Mouse (Mus musculus) neural tube, embryonic 10.5 days (tissue): ENCODE results near the gene Shld1.

Experiments
- DNase-seq: peaks from one replicate; pipeline ENCODE4 v3.0.0-alpha.2; 2017; ENCODE audit warnings: low spot score; ENCODE audit errors: extremely low spot score

Gene Shld1

DNA sequence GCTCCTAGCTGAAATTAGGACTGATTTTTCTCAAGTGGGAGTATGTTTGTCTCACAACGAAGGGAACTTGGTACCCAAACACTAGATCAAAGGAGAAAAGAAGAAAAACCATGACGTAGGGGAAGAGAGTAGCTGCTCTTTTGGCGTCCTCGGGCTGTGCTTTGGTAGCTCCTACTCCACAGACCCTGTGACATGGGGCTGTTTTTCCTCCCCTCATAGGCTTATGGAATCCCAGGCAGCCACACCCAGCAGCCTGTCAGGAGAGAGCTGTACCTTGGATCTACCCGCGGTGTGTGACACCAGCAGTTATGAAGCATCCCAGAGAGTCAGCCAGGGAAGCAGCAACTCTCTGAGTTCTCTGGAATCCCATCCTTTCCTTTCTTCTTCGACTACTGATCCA lies 5.0 kb downstream of the Shld1 start:
- DNase-seq: no peak

- no peak for DNase-seq
Measured at GRCm38 (mm10) chr2:132692320-132692719, 5.6 kb downstream of the Shld1 start.

DNA sequence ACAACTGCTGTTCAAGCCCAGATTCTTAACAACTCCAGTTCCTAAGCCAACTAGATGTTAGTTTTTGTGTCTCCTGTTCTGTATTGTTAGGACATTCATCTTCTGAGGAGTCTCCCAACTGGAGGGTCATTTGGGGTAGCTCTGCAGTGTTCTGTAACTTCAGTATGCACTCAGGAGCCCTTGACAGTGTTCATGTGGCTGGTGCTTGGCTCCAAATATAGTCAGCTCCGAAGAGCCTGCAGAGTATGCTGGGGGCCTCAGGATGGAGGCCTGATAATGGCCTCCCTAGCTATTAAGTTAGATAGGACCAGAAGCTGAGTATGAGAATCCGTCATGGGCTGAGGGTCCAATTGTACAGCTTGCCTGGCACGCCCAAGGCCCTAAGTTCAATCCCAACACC lies 7.2 kb downstream of the Shld1 start:
- no peak for DNase-seq

GRCm38 (mm10) chr2:132695358-132696093 lies 8.8 kb downstream of the Shld1 start:
- no peak for DNase-seq

- DNase-seq: no peak
Measured at GRCm38 (mm10) chr2:132696519-132696918, 9.8 kb downstream of the Shld1 start.

DNA sequence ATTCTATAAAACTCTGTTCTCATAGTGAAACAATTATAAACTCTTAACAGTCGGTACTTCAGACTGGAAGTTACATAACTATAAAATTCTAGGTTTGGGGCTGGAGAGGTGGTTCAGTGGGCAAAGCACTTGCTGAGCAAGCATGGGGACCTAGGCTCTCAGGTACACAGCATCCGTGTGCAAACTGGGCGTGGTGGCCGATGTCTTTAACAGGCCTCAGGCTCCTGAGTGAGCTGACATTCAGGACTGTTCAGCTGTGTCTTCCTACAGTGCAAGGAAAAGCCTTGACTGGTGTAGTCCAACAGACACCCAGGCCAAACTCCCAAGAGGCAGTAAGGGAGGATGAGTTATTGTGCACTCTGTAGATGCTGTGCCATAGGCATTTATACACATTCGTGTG lies 10.5 kb downstream of the Shld1 start:
- DNase-seq: no peak

GRCm38 (mm10) chr2:132697695-132698094 lies 11.0 kb downstream of the Shld1 start:
- no peak for DNase-seq

DNA sequence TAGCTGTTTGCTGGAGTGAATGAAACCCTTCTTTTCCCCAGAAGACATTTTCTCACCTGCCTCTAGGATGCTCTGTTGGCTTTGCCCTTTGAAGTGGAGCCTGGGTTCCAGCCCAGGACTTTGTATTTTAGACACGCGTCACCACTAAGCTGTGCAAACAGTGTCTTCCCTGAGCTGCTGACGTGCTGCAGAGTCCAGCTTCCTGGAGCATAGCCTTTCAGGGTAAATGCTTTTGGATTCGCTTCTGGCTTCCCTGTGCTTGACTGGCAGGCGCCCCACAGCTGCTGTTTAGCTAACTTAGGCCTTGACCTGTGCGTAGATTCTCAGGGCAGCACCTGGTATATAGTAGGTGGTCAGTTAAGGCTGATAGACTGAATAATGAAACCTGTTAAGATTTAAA lies 11.7 kb downstream of the Shld1 start:
- no peak for DNase-seq

DNA sequence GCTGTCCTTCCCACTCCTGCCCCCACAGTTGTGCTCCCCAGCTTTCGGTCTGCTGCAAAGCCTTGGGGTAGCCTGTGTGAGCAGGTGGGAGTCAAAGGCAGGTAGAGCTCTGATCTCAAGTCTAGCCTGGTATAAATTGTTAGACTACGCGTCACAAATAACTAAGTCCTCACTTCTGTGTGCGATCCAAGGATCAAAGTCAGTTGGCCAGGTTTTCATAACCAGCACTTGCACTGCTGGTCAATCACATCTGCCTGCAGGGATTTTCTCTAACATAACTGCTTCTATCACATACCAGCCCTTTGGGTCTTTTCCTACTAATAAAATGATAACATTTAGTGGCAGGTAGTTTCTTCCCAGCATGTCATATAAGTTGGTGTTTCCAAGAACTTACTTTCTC lies 14.2 kb downstream of the Shld1 start:
- no peak for DNase-seq

DNA sequence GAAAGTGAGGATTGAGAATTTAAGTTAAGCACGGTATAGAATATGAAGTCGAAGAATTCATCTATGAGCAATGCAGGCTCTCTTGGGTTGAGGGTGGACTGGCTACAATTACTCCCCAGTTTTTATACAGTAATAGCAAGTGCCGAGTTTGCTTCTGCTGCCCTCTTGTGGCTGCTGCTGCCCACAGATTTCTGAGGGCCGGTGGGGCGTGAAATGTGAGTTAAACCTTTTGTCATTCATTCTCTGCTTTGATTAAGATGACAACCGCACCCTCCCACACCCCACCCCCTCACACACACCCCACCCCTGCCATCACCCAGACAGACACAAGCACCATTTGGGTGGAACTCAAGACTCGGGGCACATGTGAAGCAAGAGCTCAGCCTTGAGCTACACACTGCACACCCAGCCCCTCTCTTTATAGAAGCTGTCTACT lies 14.7 kb downstream of the Shld1 start:
- DNase-seq: peak; percentile 73

DNA sequence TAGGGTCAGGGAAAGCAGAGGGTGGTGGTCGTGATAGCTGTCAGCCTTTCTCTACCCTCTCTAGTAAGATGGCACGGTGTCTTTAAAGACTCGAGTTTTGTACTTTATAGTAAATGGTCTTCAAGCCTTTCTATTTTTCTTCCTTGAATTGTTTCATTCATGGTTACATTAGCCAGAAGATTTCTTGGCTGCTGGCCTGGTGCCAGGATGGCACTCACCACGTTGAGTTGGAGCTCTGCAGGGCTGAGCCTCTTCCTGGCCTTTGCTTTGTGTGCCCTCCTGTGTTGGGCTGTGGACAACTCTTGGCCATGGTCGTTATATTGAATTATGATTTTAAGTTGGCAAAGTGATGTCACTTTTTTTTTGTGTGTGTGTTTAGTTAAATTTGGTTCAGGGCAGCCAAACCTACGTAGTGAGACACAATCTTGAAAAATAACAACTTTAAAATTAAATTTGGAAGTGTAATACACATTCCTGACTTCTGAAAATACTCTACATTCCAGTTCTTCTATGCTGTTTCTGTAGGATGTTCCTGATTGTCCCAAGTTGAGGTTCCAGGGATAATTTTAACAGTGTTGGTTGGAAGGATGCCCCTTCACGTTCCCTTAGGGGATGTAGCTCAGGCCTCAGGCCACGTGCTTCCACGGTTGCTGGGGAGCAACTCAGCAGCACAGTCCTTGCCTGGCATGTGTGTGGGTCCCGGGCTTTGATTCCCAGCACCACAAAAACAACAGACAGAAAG lies 18.7 kb downstream of the Shld1 start:
- no peak for DNase-seq

DNA sequence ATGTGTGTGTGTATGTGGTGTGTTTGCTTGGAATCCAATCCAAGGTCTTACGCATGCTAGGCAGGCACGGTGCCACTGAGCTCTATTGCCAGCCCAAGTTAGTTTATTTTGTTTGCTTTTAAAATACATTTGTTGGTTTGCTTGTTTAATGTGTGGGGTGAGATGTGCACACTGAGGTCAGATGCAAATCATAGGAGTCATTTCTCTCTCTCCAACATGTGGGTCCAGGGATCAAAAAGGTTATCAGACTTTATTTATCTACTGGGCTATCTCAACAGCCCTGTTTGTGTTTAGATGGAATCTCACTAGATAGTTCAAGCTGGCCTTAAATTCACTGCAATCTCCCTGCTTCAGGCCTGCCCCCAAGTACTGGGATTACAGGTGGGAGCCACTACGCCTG lies 19.6 kb downstream of the Shld1 start:
- DNase-seq: no peak

DNA sequence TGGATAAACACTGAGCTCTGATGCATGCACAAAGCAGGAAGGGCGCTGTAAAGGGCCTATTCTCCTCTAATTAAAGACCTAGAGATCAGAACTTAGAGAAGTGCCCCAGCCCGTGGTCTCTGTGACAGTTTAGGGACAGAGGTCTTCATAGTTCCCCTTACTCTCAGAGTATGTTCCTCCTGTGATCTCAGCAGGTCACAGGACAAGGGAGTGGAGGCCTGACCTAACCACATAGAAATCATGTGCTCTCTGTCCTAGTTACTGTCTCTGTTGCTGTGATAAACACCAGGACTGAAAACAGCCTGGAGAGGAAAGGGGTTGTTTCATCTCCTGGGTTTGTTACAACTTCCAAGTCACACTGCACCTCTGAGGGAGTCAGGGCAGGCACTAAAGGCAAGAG lies 23.8 kb downstream of the Shld1 start:
- DNase-seq: no peak

GRCm38 (mm10) chr2:132712061-132712460 lies 25.3 kb downstream of the Shld1 start:
- no peak for DNase-seq

GRCm38 (mm10) chr2:132714522-132714921 lies 27.8 kb downstream of the Shld1 start:
- DNase-seq: no peak

DNA sequence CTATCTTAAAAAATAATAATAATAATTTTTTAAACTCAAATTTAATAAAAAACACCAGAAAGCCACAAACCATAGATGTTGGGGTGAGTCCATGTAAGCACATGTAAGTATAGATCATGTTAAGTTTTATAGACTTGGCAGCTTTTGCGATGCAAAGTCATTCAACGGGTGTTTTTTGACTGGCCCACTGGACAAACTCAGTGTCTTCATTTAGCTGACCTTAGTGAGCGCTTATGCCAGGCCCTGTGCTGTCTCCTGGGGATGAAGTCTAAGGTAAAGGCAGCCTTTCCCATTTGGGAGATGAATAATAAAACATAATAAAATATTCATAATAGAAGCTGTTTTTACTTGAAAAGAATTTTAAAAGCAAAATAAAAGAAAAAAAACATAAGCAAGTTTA lies 28.2 kb downstream of the Shld1 start:
- no peak for DNase-seq

DNA sequence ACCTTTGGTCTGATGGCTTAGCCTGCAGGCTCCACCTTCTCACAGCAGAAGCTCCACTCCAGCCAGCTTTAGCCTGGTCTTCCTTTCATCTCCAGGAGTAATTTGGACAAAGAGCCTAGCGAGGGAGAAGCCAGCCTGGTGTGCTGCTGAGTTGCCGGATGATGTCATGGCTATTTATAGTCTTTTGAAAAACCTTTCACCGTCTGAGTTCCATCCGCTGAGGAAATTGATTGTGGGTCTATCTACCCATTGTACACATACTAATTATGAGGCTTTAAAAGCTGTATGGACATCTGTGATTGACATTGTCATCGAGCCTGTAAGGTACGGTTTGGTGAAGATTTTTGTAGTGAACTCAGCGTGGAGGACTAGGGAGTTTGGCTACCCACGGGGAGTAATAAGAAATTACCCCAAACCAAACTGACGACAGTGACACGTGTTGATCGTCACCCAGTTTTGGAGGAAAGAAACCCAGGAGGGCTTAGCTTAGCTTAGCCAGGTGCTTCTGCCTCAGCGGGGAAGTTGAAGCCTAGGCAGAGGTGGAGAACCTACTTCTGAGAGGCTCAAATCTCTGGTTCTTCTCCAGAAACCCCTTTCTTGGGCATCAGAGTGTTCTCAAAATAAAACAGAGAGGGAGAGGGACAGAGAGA lies 28.8 kb downstream of the Shld1 start:
- DNase-seq: no peak

GRCm38 (mm10) chr2:132716154-132716553 lies 29.4 kb downstream of the Shld1 start:
- peak; percentile 41 for DNase-seq

- DNase-seq: no peak
Measured at GRCm38 (mm10) chr2:132716901-132717536, 30.3 kb downstream of the Shld1 start.

DNA sequence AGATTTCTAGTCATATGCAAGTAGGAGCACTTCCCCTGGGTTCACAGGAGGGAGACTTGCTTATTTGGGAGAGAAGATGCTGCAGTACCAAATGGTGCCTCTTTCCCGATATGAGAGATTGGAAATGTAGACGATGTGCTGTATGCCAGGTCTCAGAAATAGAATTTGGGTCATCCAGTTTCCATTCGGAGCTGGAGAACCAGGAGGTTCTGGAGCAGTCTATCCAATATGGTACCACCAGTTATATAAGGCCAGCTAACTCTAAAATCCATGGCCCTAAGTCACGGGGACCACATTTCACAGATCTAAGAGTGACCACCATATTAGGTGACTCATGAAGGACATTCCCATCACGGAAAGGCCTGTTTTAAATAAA lies 30.8 kb downstream of the Shld1 start:
- DNase-seq: no peak

DNA sequence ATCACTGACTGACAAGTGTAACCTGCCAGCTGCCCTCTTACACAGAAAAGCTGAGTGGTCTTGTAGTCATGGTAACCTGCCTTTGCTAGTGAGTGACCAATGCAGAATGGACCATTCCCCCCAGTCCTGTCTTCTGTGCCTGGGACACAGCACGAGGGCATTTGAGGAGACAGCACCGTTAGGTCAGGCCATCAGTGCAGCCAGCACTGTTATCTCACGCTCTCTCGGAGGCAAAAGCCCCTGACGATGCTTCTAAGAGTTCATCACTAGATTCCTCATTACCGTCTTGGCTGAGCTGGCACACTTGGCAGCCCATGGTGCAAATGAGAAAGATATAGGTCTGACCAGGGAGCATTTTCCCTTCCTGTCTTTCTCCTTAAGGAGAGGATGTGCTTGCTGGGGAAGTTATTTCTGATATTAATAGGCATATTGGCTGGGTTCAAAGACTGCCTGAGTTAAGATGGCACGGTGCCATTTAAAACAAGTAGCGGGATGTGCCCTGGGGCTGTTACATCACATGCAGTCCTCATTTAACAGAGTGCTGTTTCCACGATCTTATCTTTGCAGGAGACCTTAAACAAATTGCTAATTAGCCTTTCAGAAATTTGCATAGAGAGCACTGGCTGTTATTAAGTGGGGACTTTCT lies 34.3 kb downstream of the Shld1 start:
- no peak for DNase-seq

DNA sequence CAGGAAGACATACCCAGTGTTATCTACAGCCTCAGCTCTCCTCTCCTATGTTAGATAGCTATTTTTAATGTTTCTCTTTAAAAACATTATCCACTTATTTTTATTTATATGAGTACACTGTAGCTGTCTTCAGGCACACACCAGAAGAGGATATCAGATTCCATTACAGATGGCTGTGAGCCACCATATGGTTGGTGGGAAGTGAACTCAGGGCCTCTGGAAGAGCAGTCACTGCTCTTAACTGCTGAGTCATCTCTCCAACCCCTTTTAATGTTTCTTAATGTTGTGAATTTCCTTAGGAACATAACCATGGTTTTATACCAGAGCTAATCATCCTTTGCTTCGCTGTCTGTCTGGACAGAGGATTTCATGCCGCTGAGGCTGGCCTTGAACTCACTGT lies 35.1 kb downstream of the Shld1 start:
- DNase-seq: no peak
